Mouse (Mus musculus): Measurements from ENCODE around the gene Kif26b. TPM values are rescaled to one million over a fixed set of nuclear protein-coding genes. Genes with fewer than 3 reads are reported as not detected.

The Kif26b gene
- polyA plus RNA-seq, 1 experiment from 2014 or later = 2.7 TPM

DNA sequence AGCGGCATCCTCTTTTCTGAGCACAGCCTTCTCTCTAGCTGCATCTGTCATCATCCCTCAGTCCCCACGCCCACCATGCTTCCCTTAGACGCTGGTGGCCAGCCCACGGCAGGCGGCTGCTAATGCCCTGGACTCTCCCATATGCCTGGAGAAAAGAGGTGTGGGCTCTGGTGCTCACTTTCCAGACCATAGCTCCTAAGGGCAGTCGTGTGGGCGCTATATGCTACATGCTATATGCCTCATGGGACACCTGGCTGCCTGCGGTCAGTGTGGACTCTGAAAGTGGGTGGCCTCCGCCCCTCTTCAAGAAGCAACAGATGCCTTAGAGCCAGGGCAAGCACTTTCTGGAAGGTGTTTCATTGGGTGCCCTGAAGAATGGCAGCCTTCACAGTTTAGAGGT, 306.9 kb downstream of the Kif26b start:
- WGBS = 89% methylated on average over 9 of the region's 9 CpGs
- Histone ChIP-seq H3K4me2 (ENCODE audit: low read length) (no peak overlapping the region), H3K9me3 (replicated peaks; ENCODE audit: control insufficient read depth, low read length) (no peaks in the 10 kb centered on the region), H3K9ac (ENCODE audit: low read length) (no peak overlapping the region), H3K4me1 (ENCODE audit: control insufficient read depth, insufficient read depth, low read length) (peaks cover 7% of the 10 kb centered on the region), H3K27me3 (replicated peaks; ENCODE audit: control insufficient read depth, insufficient read depth, low read length) (no peaks in the 10 kb centered on the region), H3K4me3 (ENCODE audit: low read depth, low read length) (no peak overlapping the region), H3K36me3 (ENCODE audit: control insufficient read depth, insufficient read depth, low read length) (no peaks in the 10 kb centered on the region), H3K27ac (ENCODE audit: low read depth, low read length) (no peak overlapping the region)
- no peak for ATAC-seq
- DNase-seq (ENCODE audit: low spot score) = no peak

DNA sequence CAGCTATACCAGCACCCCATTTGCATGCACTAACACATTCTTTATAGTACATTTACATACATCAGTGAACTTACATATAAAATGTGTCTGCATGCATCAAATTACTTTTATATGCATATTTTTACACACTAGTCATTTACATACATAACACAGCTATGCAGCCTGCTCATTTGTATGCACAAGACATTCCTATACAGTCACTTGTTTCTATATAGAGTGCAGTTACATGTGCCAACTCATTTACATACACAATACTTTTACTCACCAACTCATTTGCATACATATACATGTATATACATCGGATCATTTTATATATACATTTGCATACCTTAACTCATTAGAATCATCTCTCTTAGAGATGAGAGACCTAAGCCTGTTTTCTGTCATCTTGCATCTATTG, 308.1 kb downstream of the Kif26b start:
- no peaks in the 10 kb centered on the region for H3K36me3 ChIP-seq (ENCODE audit: control insufficient read depth, insufficient read depth, low read length)
- no peak overlapping the region for H3K4me2 ChIP-seq (ENCODE audit: low read length)
- no peaks in the 10 kb centered on the region for H3K9me3 ChIP-seq (replicated peaks; ENCODE audit: control insufficient read depth, low read length)
- no peak for DNase-seq (ENCODE audit: low spot score)
- H3K27me3 ChIP-seq (replicated peaks; ENCODE audit: control insufficient read depth, insufficient read depth, low read length) = no peaks in the 10 kb centered on the region
- no peak overlapping the region for H3K27ac ChIP-seq (ENCODE audit: low read depth, low read length)
- ATAC-seq = no peak
- no peak overlapping the region for H3K4me3 ChIP-seq (ENCODE audit: low read depth, low read length)
- H3K9ac ChIP-seq (ENCODE audit: low read length) = no peak overlapping the region
- H3K4me1 ChIP-seq (ENCODE audit: control insufficient read depth, insufficient read depth, low read length) = peaks cover 7% of the 10 kb centered on the region
- 41% methylated on average over 1 of the region's 1 CpGs for WGBS

DNA sequence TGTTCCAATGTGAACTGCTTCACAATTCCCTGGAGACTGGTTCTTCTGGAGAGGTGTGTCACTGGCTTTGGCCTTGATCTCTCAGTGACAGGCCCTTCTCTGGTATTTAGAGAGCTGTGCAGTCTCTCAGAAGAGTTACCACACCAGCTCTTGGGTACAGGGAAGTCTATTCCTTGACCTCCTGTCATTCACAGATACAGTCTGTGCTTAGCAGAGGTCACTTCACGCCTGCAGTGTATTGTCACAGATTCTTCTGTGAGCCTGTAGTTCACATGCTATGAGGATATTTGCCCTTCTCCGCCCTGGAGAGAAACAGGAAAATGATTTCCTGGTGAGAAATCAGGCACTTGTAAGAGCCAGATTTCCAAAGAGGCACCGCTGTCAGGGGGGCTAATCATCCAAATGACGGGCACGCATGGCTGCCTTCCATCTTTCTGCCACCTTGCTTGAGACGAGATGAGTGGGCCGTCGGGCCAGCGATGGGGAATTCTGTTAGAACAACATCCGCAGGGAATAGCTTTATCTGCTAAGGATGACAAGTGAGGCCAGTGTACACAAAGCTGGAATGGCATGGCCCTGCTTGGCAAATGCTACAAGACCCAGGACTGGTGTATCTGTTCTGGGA, 309.9 kb downstream of the Kif26b start:
- 54% methylated on average over 10 of the region's 10 CpGs for WGBS
- Histone ChIP-seq H3K27me3 (replicated peaks; ENCODE audit: control insufficient read depth, insufficient read depth, low read length) (no peaks in the 10 kb centered on the region), H3K36me3 (ENCODE audit: control insufficient read depth, insufficient read depth, low read length) (no peaks in the 10 kb centered on the region), H3K4me1 (ENCODE audit: control insufficient read depth, insufficient read depth, low read length) (peaks cover 7% of the 10 kb centered on the region), H3K9me3 (replicated peaks; ENCODE audit: control insufficient read depth, low read length) (no peaks in the 10 kb centered on the region), H3K4me2 (ENCODE audit: low read length) (no peak overlapping the region), H3K27ac (ENCODE audit: low read depth, low read length) (no peak overlapping the region), H3K9ac (ENCODE audit: low read length) (no peak overlapping the region), H3K4me3 (ENCODE audit: low read depth, low read length) (no peak overlapping the region)
- ATAC-seq (no peak), DNase-seq (ENCODE audit: low spot score) (no peak)

DNA sequence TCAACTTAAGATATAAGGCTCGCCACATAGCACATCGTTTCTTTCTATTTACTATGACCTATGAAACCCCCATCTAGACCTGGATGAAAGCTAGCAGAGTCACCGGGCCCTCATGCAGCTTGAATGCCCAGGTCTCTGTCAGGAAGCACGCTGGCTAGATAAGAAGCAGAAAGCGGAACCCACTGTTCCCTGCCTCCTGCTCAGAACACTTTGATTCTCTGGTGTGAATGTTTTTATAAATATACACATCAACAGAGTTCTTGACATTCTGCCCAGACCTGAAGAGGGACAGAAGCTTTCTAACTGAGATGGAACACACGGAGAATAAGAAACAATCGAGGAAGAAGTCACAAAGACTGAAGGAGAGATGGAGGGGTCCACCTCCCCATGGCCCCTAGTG, 311.4 kb downstream of the Kif26b start:
- WGBS = 89% methylated on average over 7 of the region's 7 CpGs
- no peak for DNase-seq (ENCODE audit: low spot score)
- no peaks in the 10 kb centered on the region for H3K9me3 ChIP-seq (replicated peaks; ENCODE audit: control insufficient read depth, low read length)
- H3K36me3 ChIP-seq (ENCODE audit: control insufficient read depth, insufficient read depth, low read length) = no peaks in the 10 kb centered on the region
- peaks cover 7% of the 10 kb centered on the region for H3K4me1 ChIP-seq (ENCODE audit: control insufficient read depth, insufficient read depth, low read length)
- no peak overlapping the region for H3K27ac ChIP-seq (ENCODE audit: low read depth, low read length)
- no peaks in the 10 kb centered on the region for H3K27me3 ChIP-seq (replicated peaks; ENCODE audit: control insufficient read depth, insufficient read depth, low read length)
- no peak overlapping the region for H3K4me3 ChIP-seq (ENCODE audit: low read depth, low read length)
- no peak overlapping the region for H3K4me2 ChIP-seq (ENCODE audit: low read length)
- no peak overlapping the region for H3K9ac ChIP-seq (ENCODE audit: low read length)
- no peak for ATAC-seq

DNA sequence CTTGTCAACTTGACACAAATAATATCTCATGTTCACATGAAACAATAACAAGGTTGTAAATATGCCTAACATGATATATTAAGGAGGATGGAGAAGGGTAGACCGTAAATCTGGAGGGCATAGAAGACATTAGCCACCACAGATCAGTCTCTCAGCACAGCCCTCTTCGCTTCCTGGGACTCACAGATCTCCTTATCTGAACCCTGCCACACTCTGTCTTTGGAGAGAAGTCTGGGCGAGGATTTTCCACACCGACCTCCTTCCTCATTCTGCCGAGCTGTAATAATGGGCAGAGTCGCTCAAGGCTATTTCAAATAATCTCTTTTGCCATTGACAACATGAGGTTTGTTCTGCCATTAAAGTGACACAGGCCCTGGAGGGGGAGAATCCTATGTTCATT, 315.9 kb downstream of the Kif26b start:
- no peaks in the 10 kb centered on the region for H3K9me3 ChIP-seq (replicated peaks; ENCODE audit: control insufficient read depth, low read length)
- H3K27ac ChIP-seq (ENCODE audit: low read depth, low read length) = no peak overlapping the region
- ATAC-seq (no peak), DNase-seq (ENCODE audit: low spot score) (no peak)
- H3K4me1 ChIP-seq (ENCODE audit: control insufficient read depth, insufficient read depth, low read length) = 0 out of 2 replicates have a peak, but pooled peaks cover 5% of the 10 kb centered on the region
- no peaks in the 10 kb centered on the region for H3K27me3 ChIP-seq (replicated peaks; ENCODE audit: control insufficient read depth, insufficient read depth, low read length)
- 93% methylated on average over 6 of the region's 6 CpGs for WGBS
- no peak overlapping the region for H3K4me2 ChIP-seq (ENCODE audit: low read length)
- no peak overlapping the region for H3K4me3 ChIP-seq (ENCODE audit: low read depth, low read length)
- H3K9ac ChIP-seq (ENCODE audit: low read length) = no peak overlapping the region
- H3K36me3 ChIP-seq (ENCODE audit: control insufficient read depth, insufficient read depth, low read length) = no peaks in the 10 kb centered on the region

DNA sequence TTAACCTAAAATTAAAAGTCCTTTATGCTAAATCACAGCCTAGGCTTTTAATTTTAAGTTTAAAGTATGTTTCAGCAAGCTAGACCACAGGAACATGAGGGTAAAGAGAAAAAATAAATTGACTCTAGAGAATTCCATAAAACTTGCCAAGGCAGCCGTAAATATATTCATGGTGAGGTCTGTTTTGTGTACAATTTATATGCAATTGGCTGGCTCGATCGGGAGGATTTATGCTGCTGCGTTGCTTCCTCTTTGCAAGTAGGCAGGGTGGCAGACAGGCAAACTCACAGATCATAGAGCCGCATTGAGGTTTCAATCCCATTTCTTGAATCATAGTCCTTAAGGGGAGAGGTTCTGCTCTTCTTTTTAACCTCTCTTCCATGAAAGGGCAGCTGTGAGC, 318.6 kb downstream of the Kif26b start:
- peak; percentile 63 for DNase-seq (ENCODE audit: low spot score)
- no peaks in the 10 kb centered on the region for H3K36me3 ChIP-seq (ENCODE audit: control insufficient read depth, insufficient read depth, low read length)
- H3K4me3 ChIP-seq (ENCODE audit: low read depth, low read length) = no peak overlapping the region
- H3K4me2 ChIP-seq (ENCODE audit: low read length) = no peak overlapping the region
- H3K9ac ChIP-seq (ENCODE audit: low read length) = no peak overlapping the region
- H3K27ac ChIP-seq (ENCODE audit: low read depth, low read length) = no peak overlapping the region
- H3K4me1 ChIP-seq (ENCODE audit: control insufficient read depth, insufficient read depth, low read length) = 0 out of 2 replicates have a peak, but pooled peaks cover 8% of the 10 kb centered on the region
- WGBS = 68% methylated on average over 5 of the region's 5 CpGs
- H3K27me3 ChIP-seq (replicated peaks; ENCODE audit: control insufficient read depth, insufficient read depth, low read length) = no peaks in the 10 kb centered on the region
- no peak for ATAC-seq
- H3K9me3 ChIP-seq (replicated peaks; ENCODE audit: control insufficient read depth, low read length) = no peaks in the 10 kb centered on the region

DNA sequence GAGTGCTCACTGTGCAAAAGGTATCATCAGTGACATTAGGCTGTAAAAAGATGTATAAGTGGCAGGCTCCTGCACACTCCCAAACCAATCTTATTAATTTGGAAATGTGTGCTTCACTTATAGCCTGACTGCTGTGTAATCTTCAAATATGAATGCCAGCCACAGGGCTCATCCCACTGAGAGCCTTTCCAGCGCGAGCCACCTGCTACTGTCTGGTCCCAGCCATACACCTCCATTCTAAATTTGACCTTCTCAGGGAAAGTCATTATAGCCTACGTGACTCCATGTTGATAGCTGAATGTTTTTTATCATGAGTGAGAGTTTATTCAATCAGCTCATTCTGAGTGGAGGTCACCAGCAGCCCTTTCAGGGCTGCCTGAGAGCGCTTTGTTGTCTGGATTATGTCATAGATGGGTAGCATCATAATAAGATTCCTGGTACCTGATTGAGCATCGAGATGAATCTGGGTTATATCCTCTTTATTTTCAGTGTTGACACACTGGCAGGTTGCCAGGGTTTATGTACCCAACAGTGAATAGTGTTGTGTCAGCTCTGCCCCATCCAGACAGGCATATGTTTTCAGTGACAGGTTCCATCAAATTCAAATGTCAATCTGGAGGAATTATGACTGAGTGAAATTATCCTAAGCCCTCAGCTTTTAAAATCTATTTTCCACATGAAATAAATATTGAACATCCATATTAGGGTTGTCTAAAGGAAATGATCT, 319.6 kb downstream of the Kif26b start:
- H3K27me3 ChIP-seq (replicated peaks; ENCODE audit: control insufficient read depth, insufficient read depth, low read length) = no peaks in the 10 kb centered on the region
- H3K9ac ChIP-seq (ENCODE audit: low read length) = no peak overlapping the region
- ATAC-seq (peak; percentile 42), DNase-seq (ENCODE audit: low spot score) (peak; percentile 56)
- H3K4me1 ChIP-seq (ENCODE audit: control insufficient read depth, insufficient read depth, low read length) = 0 out of 2 replicates have a peak, but pooled peaks cover 8% of the 10 kb centered on the region
- 75% methylated on average over 5 of the region's 5 CpGs for WGBS
- no peaks in the 10 kb centered on the region for H3K9me3 ChIP-seq (replicated peaks; ENCODE audit: control insufficient read depth, low read length)
- H3K4me2 ChIP-seq (ENCODE audit: low read length) = no peak overlapping the region
- no peak overlapping the region for H3K27ac ChIP-seq (ENCODE audit: low read depth, low read length)
- no peak overlapping the region for H3K4me3 ChIP-seq (ENCODE audit: low read depth, low read length)
- no peaks in the 10 kb centered on the region for H3K36me3 ChIP-seq (ENCODE audit: control insufficient read depth, insufficient read depth, low read length)

DNA sequence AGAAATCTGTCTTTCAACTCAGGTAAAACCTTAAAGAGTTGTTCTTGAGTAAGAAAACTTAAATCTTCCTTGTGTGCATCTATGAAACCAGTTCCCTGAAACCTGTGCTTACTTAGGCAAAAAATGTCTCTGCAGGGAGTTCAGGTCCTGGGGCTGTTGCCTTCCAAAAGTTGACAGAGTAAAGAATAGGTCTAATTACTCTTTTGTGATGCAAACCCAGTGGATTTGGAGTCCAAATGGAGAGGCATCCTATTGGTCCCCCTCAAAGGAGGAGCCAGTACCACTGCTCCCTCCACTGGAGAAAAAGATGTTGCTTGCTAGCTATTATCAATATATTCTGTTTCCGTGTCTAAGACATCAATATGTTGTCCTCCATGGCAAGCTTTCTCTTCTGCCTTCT, 321.6 kb downstream of the Kif26b start:
- ATAC-seq = no peak

DNA sequence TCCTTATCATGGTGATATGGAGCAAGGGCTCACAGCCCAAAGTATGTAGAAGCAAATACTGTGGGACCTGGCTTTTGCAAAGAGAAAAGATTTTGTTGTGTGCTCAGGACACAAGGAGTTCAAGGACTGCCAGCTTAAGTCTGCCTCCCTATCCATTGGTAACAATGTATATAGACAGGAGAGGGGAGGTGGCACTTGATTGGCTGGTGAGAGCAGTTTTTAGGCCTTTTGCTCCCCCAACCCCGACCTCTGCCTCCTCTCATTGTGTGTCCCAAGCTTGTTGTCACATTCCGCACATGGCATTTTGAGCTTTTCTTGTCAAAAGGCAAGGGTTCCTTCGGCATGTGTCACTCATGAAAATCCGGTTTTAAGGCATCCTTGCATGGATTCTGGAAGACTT, 326.0 kb downstream of the Kif26b start:
- DNase-seq (ENCODE audit: low spot score) (no peak), ATAC-seq (no peak)
- peak overlapping the region; percentile 86; the same call in 1 of the 2 replicates for H3K27ac ChIP-seq (ENCODE audit: low read depth, low read length)
- H3K9me3 ChIP-seq (replicated peaks; ENCODE audit: control insufficient read depth, low read length) = no peaks in the 10 kb centered on the region
- no peaks in the 10 kb centered on the region for H3K27me3 ChIP-seq (replicated peaks; ENCODE audit: control insufficient read depth, insufficient read depth, low read length)
- no peak overlapping the region for H3K9ac ChIP-seq (ENCODE audit: low read length)
- H3K4me3 ChIP-seq (ENCODE audit: low read depth, low read length) = no peak overlapping the region
- H3K4me1 ChIP-seq (ENCODE audit: control insufficient read depth, insufficient read depth, low read length) = peaks cover 21% of the 10 kb centered on the region
- 84% methylated on average over 4 of the region's 4 CpGs for WGBS
- H3K36me3 ChIP-seq (ENCODE audit: control insufficient read depth, insufficient read depth, low read length) = no peaks in the 10 kb centered on the region
- H3K4me2 ChIP-seq (ENCODE audit: low read length) = no peak overlapping the region

More for the DNA sequence above, 321.6 kb downstream of the Kif26b start:
- 28% methylated on average over 1 of the region's 1 CpGs for WGBS
- H3K4me3 ChIP-seq (ENCODE audit: low read depth, low read length) = no peak overlapping the region
- H3K27me3 ChIP-seq (replicated peaks; ENCODE audit: control insufficient read depth, insufficient read depth, low read length) = no peaks in the 10 kb centered on the region
- no peaks in the 10 kb centered on the region for H3K36me3 ChIP-seq (ENCODE audit: control insufficient read depth, insufficient read depth, low read length)
- no peak for DNase-seq (ENCODE audit: low spot score)
- H3K9ac ChIP-seq (ENCODE audit: low read length) = no peak overlapping the region
- no peak overlapping the region for H3K4me2 ChIP-seq (ENCODE audit: low read length)
- no peaks in the 10 kb centered on the region for H3K9me3 ChIP-seq (replicated peaks; ENCODE audit: control insufficient read depth, low read length)
- H3K4me1 ChIP-seq (ENCODE audit: control insufficient read depth, insufficient read depth, low read length) = peaks cover 13% of the 10 kb centered on the region; the same call in 1 of the 2 replicates
- H3K27ac ChIP-seq (ENCODE audit: low read depth, low read length) = no peak overlapping the region

All from forebrain, embryonic 14.5 days (tissue).